Mouse (Mus musculus): ENCODE measurements around the gene Srebf1. TPM values are rescaled to one million over a fixed set of nuclear protein-coding genes. Genes with fewer than 3 reads are reported as not detected.

The Srebf1 gene
- total and polyA plus RNA-seq, 3 experiments, result 69.8 to 126 (median 120) TPM

DNA sequence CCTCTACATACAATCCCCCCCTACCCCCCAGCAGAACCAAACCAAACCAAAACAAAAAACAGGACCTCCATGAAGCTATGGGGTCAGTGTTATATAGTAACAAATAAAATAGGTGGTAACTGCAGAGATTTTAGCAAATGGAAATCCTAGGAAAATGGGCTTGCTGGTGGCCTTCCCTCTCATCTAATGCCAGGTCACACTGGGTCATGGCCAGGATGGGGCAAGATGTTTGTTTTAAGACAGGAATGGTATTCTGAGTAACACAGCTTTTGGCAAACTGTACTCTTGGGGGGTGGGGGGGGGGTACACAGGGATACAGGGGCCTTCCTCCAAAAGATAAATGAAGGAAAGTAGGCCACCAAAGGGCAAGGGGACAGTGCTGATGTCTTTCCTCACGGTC is 59.8 kb downstream of the Srebf1 start:
- Histone ChIP-seq H3K4me2 (ENCODE audit: insufficient read depth, low read depth, poor library complexity, severe bottlenecking) (no peak overlapping the region), H3K27ac (ENCODE audit: insufficient read depth, low read depth) (no peak overlapping the region), H3K9me3 (replicated peaks; ENCODE audit: low read length) (no peaks in the 10 kb centered on the region), H3K9ac (ENCODE audit: insufficient read depth, low read depth) (no peak overlapping the region), H3K79me2 (replicated peaks; ENCODE audit: control insufficient read depth, extremely low read depth, insufficient read depth, poor library complexity, severe bottlenecking) (no peaks in the 10 kb centered on the region), H3K27me3 (replicated peaks) (no peaks in the 10 kb centered on the region), H3K4me1 (ENCODE audit: control insufficient read depth in 1 of 2, insufficient read depth in 2 of 2) (peaks cover 0 to 6% of the 10 kb centered on the region in 2 experiments; a peak in 1 of 4 replicates), H3K4me3 (replicated peaks in 1 of 3; ENCODE audit: low read depth in 2 of 3, low read length in 2 of 3, poor library complexity in 1 of 3) (no peak overlapping the region), H3K36me3 (replicated peaks in 1 of 2; ENCODE audit: control insufficient read depth in 1 of 2, insufficient read depth in 1 of 2, low read length in 1 of 2) (peaks cover 0 to 60% of the 10 kb centered on the region in 2 experiments)
- DNase-seq (ENCODE audit: extremely low read depth), result no peak
- in situ Hi-C loops (cut with MboI; ENCODE audit: low pct_ligation_motif_present, low pct_unique_long_range_greater_than_20kb, low sequenced_read_pairs), result no loop called here
- dilution Hi-C loops (cut with MboI; ENCODE audit: extremely low pct_ligation_motif_present, extremely low pct_unique_long_range_greater_than_20kb, low sequenced_read_pairs), result no loop called here
- TF ChIP-seq RAD21 (IDR thresholded peaks at IDR 0.05; ENCODE audit: low read depth, low read length) (no peak), CTCF (conservative IDR thresholded peaks at IDR 0.05 in 1 of 2, IDR thresholded peaks at IDR 0.05 in 1 of 2; ENCODE audit: low read depth in 2 of 2, low read length in 2 of 2) (no peak), ZNF384 (IDR thresholded peaks at IDR 0.05; ENCODE audit: low read depth, low read length) (no peak), ZKSCAN1 (IDR thresholded peaks at IDR 0.05; ENCODE audit: borderline replicate concordance, low read depth, low read length) (no peak), MYC (IDR thresholded peaks at IDR 0.05; ENCODE audit: low read depth, low read length) (no peak), PAX5 (IDR thresholded peaks at IDR 0.05; ENCODE audit: low read length) (no peak), TBP (conservative IDR thresholded peaks at IDR 0.05; ENCODE audit: low read depth, low read length) (no peak), GABPA (IDR thresholded peaks at IDR 0.05; ENCODE audit: insufficient replicate concordance, low read depth, low read length) (no peak)

DNA sequence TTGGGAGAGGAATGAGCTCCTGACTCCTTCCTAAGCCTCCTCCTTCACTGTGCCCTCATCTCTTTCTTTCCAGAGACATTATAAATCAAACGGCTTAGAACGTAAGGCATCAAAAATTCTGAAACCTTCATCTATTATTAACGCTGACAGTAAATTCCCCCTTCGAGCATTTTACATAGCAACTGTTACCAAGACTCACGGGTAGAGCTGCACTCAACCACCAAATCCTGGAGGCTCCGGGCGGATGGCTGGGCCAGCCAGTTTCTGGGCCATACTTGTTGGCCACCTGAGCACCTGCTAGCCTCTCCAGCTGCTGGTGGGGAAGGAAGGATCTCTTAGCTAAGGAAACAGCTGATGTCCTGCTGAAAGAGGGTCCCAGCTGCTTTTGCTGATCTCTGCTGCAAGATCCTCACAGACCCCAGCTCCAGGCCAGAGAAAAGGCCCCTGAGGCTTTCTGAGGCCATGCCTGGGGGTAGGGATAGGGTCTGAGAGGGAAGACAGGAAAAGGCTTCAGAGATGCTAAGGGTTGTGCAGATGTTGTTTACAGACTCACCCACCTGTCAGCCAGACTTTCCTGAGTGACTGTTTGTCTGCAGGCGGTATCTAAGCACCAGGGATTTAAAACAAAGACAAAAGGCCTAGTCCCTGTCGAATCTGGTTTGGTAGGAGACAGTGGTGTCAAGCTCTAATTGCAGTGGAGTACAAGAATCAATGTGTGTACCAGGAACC is 61.1 kb downstream of the Srebf1 start:
- DNase-seq (ENCODE audit: extremely low read depth), result no peak
- dilution Hi-C loops (cut with MboI; ENCODE audit: extremely low pct_ligation_motif_present, extremely low pct_unique_long_range_greater_than_20kb, low sequenced_read_pairs), result no loop called here
- Histone ChIP-seq H3K4me2 (ENCODE audit: insufficient read depth, low read depth, poor library complexity, severe bottlenecking) (no peak overlapping the region), H3K27ac (ENCODE audit: insufficient read depth, low read depth) (no peak overlapping the region), H3K9me3 (replicated peaks; ENCODE audit: low read length) (no peaks in the 10 kb centered on the region), H3K4me3 (replicated peaks in 1 of 3; ENCODE audit: low read depth in 2 of 3, low read length in 2 of 3, poor library complexity in 1 of 3) (no peak overlapping the region), H3K79me2 (replicated peaks; ENCODE audit: control insufficient read depth, extremely low read depth, insufficient read depth, poor library complexity, severe bottlenecking) (no peaks in the 10 kb centered on the region), H3K4me1 (ENCODE audit: control insufficient read depth in 1 of 2, insufficient read depth in 2 of 2) (peaks cover 0 to 6% of the 10 kb centered on the region in 2 experiments; a peak in 1 of 4 replicates), H3K9ac (ENCODE audit: insufficient read depth, low read depth) (no peak overlapping the region), H3K27me3 (replicated peaks) (no peaks in the 10 kb centered on the region), H3K36me3 (replicated peaks in 1 of 2; ENCODE audit: control insufficient read depth in 1 of 2, insufficient read depth in 1 of 2, low read length in 1 of 2) (peaks cover 0 to 58% of the 10 kb centered on the region in 2 experiments)
- in situ Hi-C loops (cut with MboI; ENCODE audit: low pct_ligation_motif_present, low pct_unique_long_range_greater_than_20kb, low sequenced_read_pairs), result no loop called here
- no peak for TF ChIP-seq ZMIZ1 (IDR thresholded peaks at IDR 0.05; ENCODE audit: low read depth, low read length)
- no peak for TF ChIP-seq IRF4 (IDR thresholded peaks at IDR 0.05; ENCODE audit: low read depth, low read length)
- TF ChIP-seq UBTF (IDR thresholded peaks at IDR 0.05; ENCODE audit: low read depth, low read length), result no peak
- no peak for TF ChIP-seq MAZ (IDR thresholded peaks at IDR 0.05; ENCODE audit: low read depth, low read length)
- no peak for TF ChIP-seq SIN3A (IDR thresholded peaks at IDR 0.05; ENCODE audit: low read length)
- TF ChIP-seq MXI1 (IDR thresholded peaks at IDR 0.05; ENCODE audit: low read depth, low read length), result no peak
- TF ChIP-seq CTCF (conservative IDR thresholded peaks at IDR 0.05 in 1 of 2, IDR thresholded peaks at IDR 0.05 in 1 of 2; ENCODE audit: low read depth in 2 of 2, low read length in 2 of 2), result no peak
- no peak for TF ChIP-seq MYC (IDR thresholded peaks at IDR 0.05; ENCODE audit: low read depth, low read length)
- no peak for TF ChIP-seq NELFE (IDR thresholded peaks at IDR 0.05; ENCODE audit: low read depth, low read length)
- TF ChIP-seq MAFK (IDR thresholded peaks at IDR 0.05; ENCODE audit: insufficient replicate concordance, low read length), result no peak
- TF ChIP-seq MEF2A (IDR thresholded peaks at IDR 0.05; ENCODE audit: borderline replicate concordance, low read depth, low read length), result no peak
- no peak for TF ChIP-seq JUN (IDR thresholded peaks at IDR 0.05; ENCODE audit: insufficient read depth, low read depth, low read length)
- no peak for TF ChIP-seq E2F4 (IDR thresholded peaks at IDR 0.05; ENCODE audit: insufficient replicate concordance, low read depth, low read length)
- TF ChIP-seq ETS1 (conservative IDR thresholded peaks at IDR 0.05; ENCODE audit: low read depth, low read length), result no peak
- no peak for TF ChIP-seq POLR2A (IDR thresholded peaks at IDR 0.05; ENCODE audit: low read depth, low read length)
- TF ChIP-seq JUND (conservative IDR thresholded peaks at IDR 0.05; ENCODE audit: low read depth, low read length), result no peak
- no peak for TF ChIP-seq PAX5 (IDR thresholded peaks at IDR 0.05; ENCODE audit: low read length)
- no peak for TF ChIP-seq SMC3 (IDR thresholded peaks at IDR 0.05; ENCODE audit: low read depth, low read length)
- no peak for TF ChIP-seq TCF12 (IDR thresholded peaks at IDR 0.05; ENCODE audit: low read depth, low read length)

All from CH12.LX (cell line).